ENCODE assay signal across 9 mouse cellular contexts in the genomic region with DNA sequence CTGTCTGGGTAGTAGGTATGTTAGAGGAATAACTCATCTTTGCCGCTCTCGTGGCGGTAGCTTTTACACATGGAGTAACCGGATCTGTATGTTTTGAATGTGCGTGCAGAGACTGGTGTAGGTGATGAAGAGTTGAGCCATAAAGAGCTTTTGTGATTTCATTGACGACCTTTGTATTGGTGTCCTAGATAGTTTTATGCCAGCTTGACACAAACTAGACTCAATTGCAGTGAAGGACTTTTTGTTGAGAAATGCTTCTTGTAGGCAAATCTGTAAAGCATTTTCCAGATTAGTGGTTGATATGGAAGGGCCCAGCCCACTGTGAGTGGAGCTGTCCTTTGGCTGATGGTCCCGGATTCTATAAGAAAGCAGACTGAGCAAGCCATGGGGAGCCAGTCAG. TPM values are rescaled to one million over a fixed set of nuclear protein-coding genes. Genes with fewer than 3 reads are reported as not detected.
A peak's percentile ranks its signal among the peaks of the same experiment; 100 is the strongest.
DNase-seq lines count a peak whose midpoint lies in the region; ATAC-seq and TF ChIP-seq lines count a peak whose summit lies in the region.
"Had no signal": no experiment of that assay in that cellular context is flagged by ENCODE, and none has a peak within 500 bp of the region (broad histone marks: within the 10 kb centered on the region; RNA-seq: fewer than 3 reads in every experiment).

Kctd18 (minus strand) TSS at position 101 of the 400 bp plus-strand sequence.

- no peak within 1 kb of the TSS for H3K4me3 ChIP-seq in CH12.LX (replicated peaks in 1 of 3; ENCODE audit: low read depth in 2 of 3, low read length in 2 of 3, poor library complexity in 1 of 3)
- H3K4me3 ChIP-seq in forebrain, embryonic 12.5 days (replicated peaks): no peak within 1 kb of the TSS
- no peak within 1 kb of the TSS for H3K4me3 ChIP-seq in limb, embryonic 11.5 days (ENCODE audit: low read depth, low read length)

- no peaks in the 10 kb centered on the region for H3K9me3 ChIP-seq in CH12.LX (replicated peaks; ENCODE audit: low read length)
- no peaks in the 10 kb centered on the region for H3K9me3 ChIP-seq in forebrain, embryonic 12.5 days
- no peaks in the 10 kb centered on the region for H3K9me3 ChIP-seq in limb, embryonic 11.5 days (ENCODE audit: control insufficient read depth, low read length)

- H3K4me2 ChIP-seq in CH12.LX (ENCODE audit: insufficient read depth, low read depth, poor library complexity, severe bottlenecking): no peak within 1 kb of the TSS
- H3K4me2 ChIP-seq in forebrain, embryonic 12.5 days: no peak within 1 kb of the TSS
- H3K4me2 ChIP-seq in limb, embryonic 11.5 days (ENCODE audit: low read depth, severe bottlenecking): no peak within 1 kb of the TSS

- no peaks in the 10 kb centered on the region for H3K4me1 ChIP-seq in CH12.LX (ENCODE audit: control insufficient read depth in 1 of 2, insufficient read depth in 2 of 2)
- no peaks in the 10 kb centered on the region for H3K4me1 ChIP-seq in forebrain, embryonic 12.5 days
- no peaks in the 10 kb centered on the region for H3K4me1 ChIP-seq in limb, embryonic 11.5 days (ENCODE audit: control insufficient read depth, insufficient read depth, low read length)

- no peak for TF ChIP-seq POLR2A in CH12.LX (IDR thresholded peaks at IDR 0.05; ENCODE audit: low read depth, low read length)

- dilution Hi-C loops in CH12.LX (cut with MboI; ENCODE audit: extremely low pct_ligation_motif_present, extremely low pct_unique_long_range_greater_than_20kb, low sequenced_read_pairs): no loop called here

- WGBS in forebrain, embryonic 12.5 days: 94% methylated on average over 7 of the region's 7 CpGs
- WGBS in limb, embryonic 11.5 days: 95% methylated on average over 7 of the region's 7 CpGs

- TF ChIP-seq RAD21 in CH12.LX (IDR thresholded peaks at IDR 0.05; ENCODE audit: low read depth, low read length): no peak

- intact Hi-C loops in heart, postnatal 36 days (cut with DNase I): no loop called here

- in situ Hi-C loops in CH12.LX (cut with MboI; ENCODE audit: low pct_ligation_motif_present, low pct_unique_long_range_greater_than_20kb, low sequenced_read_pairs): no loop called here

- peaks cover 42 to 90% of the 10 kb centered on the region in 2 experiments for H3K36me3 ChIP-seq in CH12.LX (replicated peaks in 1 of 2; ENCODE audit: control insufficient read depth in 1 of 2, insufficient read depth in 1 of 2, low read length in 1 of 2)
- H3K36me3 ChIP-seq in forebrain, embryonic 12.5 days (replicated peaks): peaks cover 68% of the 10 kb centered on the region
- peaks cover 18% of the 10 kb centered on the region; the same call in 1 of the 2 replicates for H3K36me3 ChIP-seq in limb, embryonic 11.5 days (ENCODE audit: control insufficient read depth, insufficient read depth, low read length)

- no peaks in the 10 kb centered on the region for H3K27me3 ChIP-seq in CH12.LX (replicated peaks)
- H3K27me3 ChIP-seq in forebrain, embryonic 12.5 days: no peaks in the 10 kb centered on the region
- H3K27me3 ChIP-seq in limb, embryonic 11.5 days (ENCODE audit: control insufficient read depth, insufficient read depth, low read length): no peaks in the 10 kb centered on the region

- peaks cover 7% of the 10 kb centered on the region; the same call in 1 of the 2 replicates for H3K79me2 ChIP-seq in CH12.LX (replicated peaks; ENCODE audit: control insufficient read depth, extremely low read depth, insufficient read depth, poor library complexity, severe bottlenecking)

- TF ChIP-seq CTCF in CH12.LX (conservative IDR thresholded peaks at IDR 0.05 in 1 of 2, IDR thresholded peaks at IDR 0.05 in 1 of 2; ENCODE audit: low read depth in 2 of 2, low read length in 2 of 2): no peak

- ATAC-seq in forebrain, embryonic 12.5 days (ENCODE audit: low FRiP score): no peak
- no peak for ATAC-seq in limb, embryonic 11.5 days (ENCODE audit: insufficient number of reproducible peaks, low FRiP score, low TSS enrichment, low read depth)

- no peak for TF ChIP-seq EP300 in CH12.LX (IDR thresholded peaks at IDR 0.05; ENCODE audit: low read length)

- no peak within 1 kb of the TSS for H3K9ac ChIP-seq in CH12.LX (ENCODE audit: insufficient read depth, low read depth)
- H3K9ac ChIP-seq in forebrain, embryonic 12.5 days: no peak within 1 kb of the TSS
- no peak within 1 kb of the TSS for H3K9ac ChIP-seq in limb, embryonic 11.5 days (ENCODE audit: low read length)

- H3K27ac ChIP-seq in CH12.LX (ENCODE audit: insufficient read depth, low read depth): no peak within 1 kb of the TSS
- no peak within 1 kb of the TSS for H3K27ac ChIP-seq in forebrain, embryonic 12.5 days
- H3K27ac ChIP-seq in limb, embryonic 11.5 days (replicated peaks; ENCODE audit: low read depth, low read length): no peak within 1 kb of the TSS

- peak; percentile 17 for DNase-seq in heart, adult 11 months
- DNase-seq in heart, postnatal 36 days: no peak
- no peak for DNase-seq in CH12.LX (ENCODE audit: extremely low read depth)
- DNase-seq in limb, embryonic 11.5 days (ENCODE audit: low spot score): no peak
- DNase-seq in spleen, adult 12 weeks (ENCODE audit: low spot score): no peak
- no peak for DNase-seq in spleen, postnatal 10 days (ENCODE audit: low spot score in 2 of 2)
- DNase-seq in liver: no peak
- DNase-seq: heart, adult 18-20 months had no signal

TF ChIP-seq in CH12.LX, 34 proteins besides CTCF, POLR2A, EP300 and RAD21:
- TF ChIP-seq SMC3 (IDR thresholded peaks at IDR 0.05; ENCODE audit: low read depth, low read length) (no peak), CHD2 (IDR thresholded peaks at IDR 0.05; ENCODE audit: low read length) (no peak), USF1 (IDR thresholded peaks at IDR 0.05; ENCODE audit: low read depth, low read length) (no peak), JUN (IDR thresholded peaks at IDR 0.05; ENCODE audit: insufficient read depth, low read depth, low read length) (no peak), USF2 (conservative IDR thresholded peaks at IDR 0.05; ENCODE audit: low read depth, low read length) (no peak), ZNF384 (IDR thresholded peaks at IDR 0.05; ENCODE audit: low read depth, low read length) (no peak)

RNA-seq across cellular contexts. Expression of gene Kctd18, which starts in this region (rescaled TPM):
- 1 to 10 TPM; 4.9 to 7.2 TPM for total RNA-seq in heart, postnatal 36 days (2021)
- total RNA-seq in CH12.LX (2012; rRNA removed) (10.5 and 12.8 TPM in 2 replicates), CH12.LX (2014; rRNA removed) (19.8 and 22.3 TPM in 2 replicates)
- 14.8 and 18.5 TPM in 2 replicates for polyA plus RNA-seq in CH12.LX (2012; ENCODE audit: insufficient read length, low read depth)
- polyA plus RNA-seq in forebrain, embryonic 12.5 days (2016; fragmentation: Nextera tagmentation; extraction: Ambion mirVana): 25.7 and 27.6 TPM in 2 replicates
- 15.7 and 20.3 TPM in 2 replicates for polyA plus RNA-seq in limb, embryonic 11.5 days (2014; fragmentation: Nextera tagmentation; extraction: Ambion mirVana)
